Mouse (Mus musculus): ENCODE results near the gene Pld6.
A peak's percentile ranks its signal among the peaks of the same experiment; 100 is the strongest.

DNA sequence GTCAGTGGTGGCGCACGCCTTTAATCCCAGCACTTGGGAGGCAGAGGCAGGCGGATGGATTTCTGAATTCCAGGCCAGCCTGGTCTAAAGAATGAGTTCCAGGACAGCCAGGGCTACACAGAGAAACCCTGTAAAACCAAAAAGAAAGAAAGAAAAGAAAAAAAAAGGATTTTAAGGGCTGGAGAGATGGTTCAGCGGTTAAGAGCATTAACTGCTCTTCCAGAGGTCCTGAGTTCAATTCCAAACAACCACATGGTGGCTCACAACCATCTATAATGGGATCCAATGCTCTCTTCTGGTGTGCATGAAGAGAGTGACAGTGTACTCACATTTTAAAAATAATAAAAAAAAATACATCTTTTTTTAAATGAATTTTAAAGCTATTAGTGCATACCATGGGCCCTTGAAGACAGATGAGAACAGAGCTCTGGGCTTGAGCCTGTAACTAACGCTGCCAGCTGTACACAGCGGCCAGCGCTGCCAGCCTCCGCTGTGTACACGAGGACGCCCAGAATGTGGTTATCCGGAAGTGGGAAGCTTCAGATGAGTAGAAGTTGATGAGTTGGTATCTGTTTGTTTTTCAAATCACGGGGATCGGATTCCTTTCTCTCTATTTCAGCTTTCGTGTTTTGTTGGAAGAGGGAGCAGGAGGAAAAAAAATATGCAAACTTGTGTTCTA lies 23.2 kb upstream of the Pld6 start:
- no peak for TF ChIP-seq ZC3H11A (IDR thresholded peaks at IDR 0.05; ENCODE audit: low read depth, low read length)
- TF ChIP-seq RAD21 (IDR thresholded peaks at IDR 0.05; ENCODE audit: low read depth, low read length), result no peak
- TF ChIP-seq CTCF (conservative IDR thresholded peaks at IDR 0.05 in 1 of 2, IDR thresholded peaks at IDR 0.05 in 1 of 2; ENCODE audit: low read depth in 2 of 2, low read length in 2 of 2), result 0 out of 4 replicates have a peak, but pooled peaks of 1 of the 2 experiments have one; percentile 11
- TF ChIP-seq EP300 (IDR thresholded peaks at IDR 0.05; ENCODE audit: low read length), result 0 out of 2 replicates have a peak, but pooled peaks have one; percentile 5
- peak; percentile 54; the same call in 1 of the 2 replicates for TF ChIP-seq TCF12 (IDR thresholded peaks at IDR 0.05; ENCODE audit: low read depth, low read length)
- TF ChIP-seq SIN3A (IDR thresholded peaks at IDR 0.05; ENCODE audit: low read length), result peak; percentile 68
- peak; percentile 43 for TF ChIP-seq POLR2A (IDR thresholded peaks at IDR 0.05; ENCODE audit: low read depth, low read length)
- 0 out of 2 replicates have a peak, but pooled peaks have one; percentile 19 for TF ChIP-seq MEF2A (IDR thresholded peaks at IDR 0.05; ENCODE audit: borderline replicate concordance, low read depth, low read length)
- no peak for TF ChIP-seq CHD1 (IDR thresholded peaks at IDR 0.05; ENCODE audit: low read depth, low read length)
